Mouse (Mus musculus) hindbrain, embryonic 10.5 days (tissue): ENCODE measurements around the gene Focad. TPM values are rescaled to one million over a fixed set of nuclear protein-coding genes. Genes with fewer than 3 reads are reported as not detected.

Source experiments
- DNase-seq: peaks from one replicate; pipeline ENCODE4 v3.0.0-alpha.2; 2017; ENCODE audit warnings: low spot score
- H3K27ac ChIP-seq: fragments of 300-500 bp; sonication (generic); 2 replicates; pipeline ENCODE4 v1.5.1; 2016; ENCODE audit warnings: mild to moderate bottlenecking, moderate library complexity
- H3K27me3 ChIP-seq: fragments of 300-500 bp; sonication (generic); 2 replicates; pipeline ENCODE4 v1.6.1; 2016; ENCODE audit warnings: mild to moderate bottlenecking; ENCODE audit not compliant: poor library complexity, insufficient read depth, severe bottlenecking
- H3K36me3 ChIP-seq: fragments of 300-500 bp; sonication (generic); 2 replicates; pipeline ENCODE4 v1.6.1; 2016; ENCODE audit warnings: mild to moderate bottlenecking, moderate library complexity
- H3K4me1 ChIP-seq: fragments of 300-500 bp; sonication (generic); replicated peaks from 2 replicates; pipeline ENCODE4 v1.6.1; 2016; ENCODE audit warnings: mild to moderate bottlenecking
- H3K4me3 ChIP-seq: fragments of 300-500 bp; sonication (generic); 2 replicates; pipeline ENCODE4 v1.5.1; 2016; ENCODE audit warnings: mild to moderate bottlenecking, moderate library complexity
- H3K9me3 ChIP-seq: fragments of 300-500 bp; sonication (generic); 2 replicates; pipeline ENCODE4 v1.6.1; 2016; ENCODE audit warnings: mild to moderate bottlenecking, moderate library complexity
- WGBS: fragments of 180-500 bp; shearing (Covaris S2); methylation state at CpG from one replicate; pipeline ENCODE4 v1.1.7; 2016; 5-methylcytosine and 5-hydroxymethylcytosine counted together
- polyA plus RNA-seq: library from polyadenylated mRNA; unstranded; fragments of >200 nt; fragmentation: Nextera tagmentation; extraction: Ambion mirVana; gene quantifications from 2 replicates; pipeline ENCODE4 v1.2.1, GENCODE M21; 2016

Focad gene
- polyA plus RNA-seq, 1 experiment from 2014 or later: 15.1 TPM

- H3K36me3 ChIP-seq: no peaks in the 10 kb centered on the region
- H3K4me3 ChIP-seq: no peak overlapping the region
- H3K27ac ChIP-seq: no peak overlapping the region
- H3K9me3 ChIP-seq: no peaks in the 10 kb centered on the region
- WGBS: 86% methylated on average over 5 of the region's 5 CpGs
- DNase-seq: no peak
- no peaks in the 10 kb centered on the region for H3K27me3 ChIP-seq
- H3K4me1 ChIP-seq: no peaks in the 10 kb centered on the region
Measured at GRCm38 (mm10) chr4:88197244-88197643, 102.8 kb downstream of the Focad start.

DNA sequence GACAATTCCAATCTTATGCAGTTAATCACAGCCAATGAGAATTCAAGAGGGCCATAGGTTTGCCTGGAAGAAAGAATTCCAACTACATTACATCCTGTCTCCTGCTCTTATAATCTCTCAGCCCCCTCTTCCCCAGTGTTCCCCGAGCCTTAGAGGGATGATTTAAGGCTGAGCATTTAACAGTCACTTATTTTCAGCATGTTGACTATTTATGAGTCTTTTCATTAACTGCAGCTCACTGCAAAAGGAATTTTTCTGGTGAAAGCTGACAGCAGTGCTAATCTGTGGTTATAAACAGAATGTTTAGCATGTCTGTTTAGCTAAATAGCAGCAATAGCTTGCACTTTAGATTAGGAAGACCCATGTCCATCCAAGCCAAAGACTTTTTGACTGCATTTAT, 104.8 kb downstream of the Focad start:
- H3K27ac ChIP-seq: no peak overlapping the region
- WGBS: 90% methylated on average over 1 of the region's 1 CpGs
- H3K4me1 ChIP-seq: no peaks in the 10 kb centered on the region
- no peak overlapping the region for H3K4me3 ChIP-seq
- no peaks in the 10 kb centered on the region for H3K27me3 ChIP-seq
- DNase-seq: no peak
- H3K36me3 ChIP-seq: no peaks in the 10 kb centered on the region
- no peaks in the 10 kb centered on the region for H3K9me3 ChIP-seq

GRCm38 (mm10) chr4:88201047-88201446, 106.6 kb downstream of the Focad start:
- no peaks in the 10 kb centered on the region for H3K36me3 ChIP-seq
- 92% methylated on average over 4 of the region's 4 CpGs for WGBS
- DNase-seq: no peak
- H3K9me3 ChIP-seq: no peaks in the 10 kb centered on the region
- H3K4me3 ChIP-seq: no peak overlapping the region
- no peaks in the 10 kb centered on the region for H3K27me3 ChIP-seq
- H3K27ac ChIP-seq: no peak overlapping the region
- H3K4me1 ChIP-seq: no peaks in the 10 kb centered on the region

DNA sequence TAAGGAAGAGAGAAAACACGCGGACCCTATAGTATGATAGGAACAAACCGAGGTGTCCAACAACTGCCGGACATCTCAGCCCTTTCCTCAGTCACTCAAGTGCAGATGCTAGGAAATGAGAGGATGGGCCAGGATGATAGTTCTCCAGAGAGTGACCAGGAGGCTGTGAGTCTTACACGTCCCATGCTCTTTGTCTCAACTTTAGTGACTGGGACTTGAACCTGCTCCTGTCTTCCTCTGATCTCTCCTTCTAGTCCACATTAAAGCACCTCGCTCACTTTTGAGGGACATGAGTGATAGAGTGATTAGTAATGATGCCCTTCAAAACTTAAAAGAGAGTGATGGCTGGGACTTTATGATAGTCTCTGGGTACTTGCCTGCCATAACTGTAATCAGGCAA, 114.2 kb downstream of the Focad start:
- no peak for DNase-seq
- Histone ChIP-seq H3K4me3 (no peak overlapping the region), H3K9me3 (no peaks in the 10 kb centered on the region), H3K4me1 (0 out of 2 replicates have a peak, but pooled peaks cover 4% of the 10 kb centered on the region), H3K36me3 (no peaks in the 10 kb centered on the region), H3K27me3 (no peaks in the 10 kb centered on the region), H3K27ac (no peak overlapping the region)
- WGBS: 94% methylated on average over 6 of the region's 6 CpGs

GRCm38 (mm10) chr4:88209351-88209814, 115.0 kb downstream of the Focad start:
- no peak for DNase-seq
- no peaks in the 10 kb centered on the region for H3K9me3 ChIP-seq
- no peaks in the 10 kb centered on the region for H3K27me3 ChIP-seq
- H3K36me3 ChIP-seq: no peaks in the 10 kb centered on the region
- WGBS: 74% methylated on average over 3 of the region's 3 CpGs
- no peak overlapping the region for H3K4me3 ChIP-seq
- 0 out of 2 replicates have a peak, but pooled peaks cover 4% of the 10 kb centered on the region for H3K4me1 ChIP-seq
- no peak overlapping the region for H3K27ac ChIP-seq

GRCm38 (mm10) chr4:88210602-88211001, 116.2 kb downstream of the Focad start:
- H3K27me3 ChIP-seq: no peaks in the 10 kb centered on the region
- DNase-seq: no peak
- 90% methylated on average over 6 of the region's 6 CpGs for WGBS
- 0 out of 2 replicates have a peak, but pooled peaks cover 4% of the 10 kb centered on the region for H3K4me1 ChIP-seq
- no peaks in the 10 kb centered on the region for H3K36me3 ChIP-seq
- H3K9me3 ChIP-seq: no peaks in the 10 kb centered on the region
- H3K27ac ChIP-seq: no peak overlapping the region
- H3K4me3 ChIP-seq: no peak overlapping the region

DNA sequence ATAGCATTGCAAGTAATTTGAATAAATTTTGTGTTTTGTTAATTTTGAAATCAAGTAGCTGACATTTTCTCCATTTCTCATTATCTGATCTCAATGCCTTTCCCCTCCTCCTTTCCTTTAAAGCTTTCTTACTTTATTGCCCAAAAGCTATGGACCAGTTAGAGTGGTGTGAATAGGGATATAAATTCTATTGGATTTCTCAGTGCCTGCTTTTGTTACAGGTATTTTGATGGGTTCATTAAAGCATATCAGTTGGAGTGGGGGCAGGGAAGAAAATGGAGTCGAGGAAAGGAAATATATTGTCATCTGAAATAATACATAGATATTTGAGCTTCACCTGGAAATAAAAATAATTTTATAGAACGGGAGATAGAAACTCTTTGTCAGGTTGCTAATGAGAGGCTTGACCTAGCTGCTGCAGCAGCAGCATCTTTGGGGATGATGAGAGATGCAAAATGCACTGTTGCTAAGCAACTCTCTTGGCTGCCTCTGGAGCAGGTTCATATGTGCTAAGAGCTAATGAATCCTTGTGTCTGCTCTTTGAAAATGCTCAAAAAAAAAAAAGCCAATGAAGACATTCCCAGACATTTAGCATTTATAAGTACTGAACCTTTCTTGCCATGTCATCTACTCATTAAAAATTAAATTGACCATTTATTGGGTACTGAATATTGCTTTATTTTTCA, 116.9 kb downstream of the Focad start:
- no peak overlapping the region for H3K4me3 ChIP-seq
- 86% methylated on average over 2 of the region's 2 CpGs for WGBS
- H3K9me3 ChIP-seq: no peaks in the 10 kb centered on the region
- no peaks in the 10 kb centered on the region for H3K36me3 ChIP-seq
- H3K27ac ChIP-seq: no peak overlapping the region
- no peak for DNase-seq
- 0 out of 2 replicates have a peak, but pooled peaks cover 4% of the 10 kb centered on the region for H3K4me1 ChIP-seq
- no peaks in the 10 kb centered on the region for H3K27me3 ChIP-seq

- no peak for DNase-seq
- WGBS: 98% methylated on average over 3 of the region's 3 CpGs
- Histone ChIP-seq H3K27ac (no peak overlapping the region), H3K4me1 (0 out of 2 replicates have a peak, but pooled peaks cover 4% of the 10 kb centered on the region), H3K9me3 (no peaks in the 10 kb centered on the region), H3K27me3 (no peaks in the 10 kb centered on the region), H3K36me3 (no peaks in the 10 kb centered on the region), H3K4me3 (no peak overlapping the region)
Measured at GRCm38 (mm10) chr4:88213895-88214294, 119.5 kb downstream of the Focad start.

DNA sequence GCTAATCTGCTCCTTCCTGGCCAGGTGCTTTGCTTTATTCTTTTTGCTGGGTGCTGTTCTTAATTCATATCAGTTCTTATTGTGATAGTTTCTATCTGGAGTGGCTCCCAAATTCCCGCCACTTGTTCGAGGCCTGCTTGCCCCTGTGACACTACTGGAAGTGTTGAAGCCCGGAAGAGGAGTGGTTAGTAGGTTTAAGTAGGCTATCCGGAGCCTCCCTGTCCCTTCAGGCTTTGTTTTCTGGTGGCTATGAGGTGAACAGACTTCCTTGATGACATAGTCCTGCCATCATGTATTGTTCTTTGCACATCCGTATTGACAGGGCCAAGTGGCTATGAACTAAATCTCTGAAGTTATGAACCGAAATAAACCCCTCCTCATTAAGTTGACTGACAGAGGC, 123.9 kb downstream of the Focad start:
- H3K9me3 ChIP-seq: no peaks in the 10 kb centered on the region
- H3K4me3 ChIP-seq: no peak overlapping the region
- WGBS: 88% methylated on average over 6 of the region's 6 CpGs

GRCm38 (mm10) chr4:88218797-88219196, 124.4 kb downstream of the Focad start:
- WGBS: 88% methylated on average over 2 of the region's 2 CpGs
- no peak for DNase-seq

More for the DNA sequence above, 123.9 kb downstream of the Focad start:
- no peak for DNase-seq
- H3K27me3 ChIP-seq: no peaks in the 10 kb centered on the region
- H3K27ac ChIP-seq: no peak overlapping the region
- no peaks in the 10 kb centered on the region for H3K4me1 ChIP-seq
- no peaks in the 10 kb centered on the region for H3K36me3 ChIP-seq

DNA sequence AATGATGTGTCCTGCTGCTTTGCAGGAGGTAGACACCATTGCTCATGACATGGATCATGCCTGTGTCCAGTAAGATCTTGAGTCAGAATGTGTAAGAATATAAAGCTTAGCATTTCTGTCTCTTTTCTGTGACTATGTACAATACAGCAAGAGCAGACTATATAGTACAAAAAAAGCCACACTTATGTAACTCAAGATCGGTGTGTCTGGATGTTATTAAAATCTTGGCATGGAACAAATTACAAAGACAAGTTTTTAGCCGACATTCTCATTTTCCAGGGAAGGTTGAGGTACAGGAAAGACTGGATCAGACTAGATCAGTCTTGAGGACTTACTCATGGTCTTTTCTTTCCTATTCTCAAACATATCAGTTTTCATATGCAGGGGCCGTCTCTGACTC, 136.9 kb downstream of the Focad start:
- 82% methylated on average over 3 of the region's 3 CpGs for WGBS
- H3K4me1 ChIP-seq: peaks cover under 1% of the 10 kb centered on the region; the same call in 1 of the 2 replicates
- no peak overlapping the region for H3K27ac ChIP-seq

More at GRCm38 (mm10) chr4:88218797-88219196, 124.4 kb downstream of the Focad start:
- Histone ChIP-seq H3K36me3 (no peaks in the 10 kb centered on the region), H3K27me3 (no peaks in the 10 kb centered on the region), H3K27ac (no peak overlapping the region), H3K4me3 (no peak overlapping the region), H3K9me3 (no peaks in the 10 kb centered on the region), H3K4me1 (no peaks in the 10 kb centered on the region)

GRCm38 (mm10) chr4:88235941-88236340, 141.5 kb downstream of the Focad start:
- Histone ChIP-seq H3K9me3 (no peaks in the 10 kb centered on the region), H3K27me3 (no peaks in the 10 kb centered on the region), H3K4me1 (peaks cover 21% of the 10 kb centered on the region), H3K4me3 (no peak overlapping the region), H3K27ac (no peak overlapping the region), H3K36me3 (no peaks in the 10 kb centered on the region)
- DNase-seq: no peak
- WGBS: 69% methylated on average over 6 of the region's 6 CpGs

More for the DNA sequence above, 136.9 kb downstream of the Focad start:
- H3K4me3 ChIP-seq: no peak overlapping the region
- no peak for DNase-seq
- H3K9me3 ChIP-seq: no peaks in the 10 kb centered on the region
- H3K27me3 ChIP-seq: no peaks in the 10 kb centered on the region
- H3K36me3 ChIP-seq: no peaks in the 10 kb centered on the region

GRCm38 (mm10) chr4:88236926-88237756, 142.7 kb downstream of the Focad start:
- H3K9me3 ChIP-seq: no peaks in the 10 kb centered on the region
- peaks cover 21% of the 10 kb centered on the region for H3K4me1 ChIP-seq
- peak overlapping the region; percentile 30; the same call in 1 of the 2 replicates for H3K27ac ChIP-seq
- H3K27me3 ChIP-seq: no peaks in the 10 kb centered on the region
- no peak overlapping the region for H3K4me3 ChIP-seq
- H3K36me3 ChIP-seq: no peaks in the 10 kb centered on the region
- WGBS: 32% methylated on average over 12 of the region's 12 CpGs
- DNase-seq: peak; percentile 12
